Mouse (Mus musculus) embryo, embryonic 11.5 days (tissue): ENCODE measurements around the gene Mettl21a.
A peak's percentile ranks its signal among the peaks of the same experiment; 100 is the strongest.
"Not testable (repeated sequence)": the region's sequence is repeated elsewhere in the genome, so short reads cannot be mapped to it uniquely, and the experiment has no call there.

Experiments
- DNase-seq: peaks from one replicate; pipeline ENCODE4 v3.0.0-alpha.2; 2012; ENCODE audit warnings: low read depth, low spot score

Gene Mettl21a

GRCm38 (mm10) chr1:64616881-64617714 is at the start of gene Mettl21a:
TSS of gene Mettl21a (minus strand) at chr1:64617242.
- DNase-seq, result peak; percentile 81

- no peak for DNase-seq
Measured at GRCm38 (mm10) chr1:64658876-64659275, 41.8 kb upstream of the Mettl21a start.

DNA sequence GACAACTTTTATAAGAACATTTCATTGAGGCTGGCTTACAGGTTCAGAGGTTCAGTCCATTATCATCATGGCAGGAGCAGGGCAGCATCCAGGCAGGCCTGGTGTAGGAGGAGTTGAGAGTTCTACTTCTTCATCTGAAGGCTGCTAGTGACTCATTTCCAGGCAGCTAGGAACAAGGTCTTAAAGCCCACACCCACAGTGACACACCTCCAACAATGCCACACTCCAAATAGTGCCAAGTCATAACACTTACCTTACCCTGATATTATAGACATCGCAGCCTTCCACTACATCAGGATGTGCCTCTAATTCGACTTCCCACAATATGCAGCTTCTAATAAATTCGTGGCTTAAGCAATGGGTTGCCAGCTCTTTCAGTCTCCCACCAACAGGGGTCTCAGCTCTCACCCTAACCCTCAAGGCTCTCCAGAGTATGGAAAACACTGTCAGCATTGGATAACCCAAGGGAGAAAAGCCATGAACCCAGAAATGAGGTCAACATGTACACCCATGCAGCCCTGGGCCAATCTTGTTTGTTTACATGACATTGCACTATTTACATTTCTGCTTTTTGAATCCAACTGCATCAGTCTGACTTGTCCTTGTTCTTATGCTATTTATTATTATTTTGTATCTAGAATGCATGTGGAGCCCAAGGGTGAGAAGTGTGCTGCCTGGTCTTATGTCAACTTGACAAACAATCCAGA is 39.5 kb upstream of the Mettl21a start:
- no peak for DNase-seq

GRCm38 (mm10) chr1:64655415-64655814 is 38.4 kb upstream of the Mettl21a start:
- no peak for DNase-seq

GRCm38 (mm10) chr1:64653701-64654100 is 36.7 kb upstream of the Mettl21a start:
- no peak for DNase-seq

- DNase-seq, result no peak
Measured at GRCm38 (mm10) chr1:64649362-64650124, 32.5 kb upstream of the Mettl21a start.

DNA sequence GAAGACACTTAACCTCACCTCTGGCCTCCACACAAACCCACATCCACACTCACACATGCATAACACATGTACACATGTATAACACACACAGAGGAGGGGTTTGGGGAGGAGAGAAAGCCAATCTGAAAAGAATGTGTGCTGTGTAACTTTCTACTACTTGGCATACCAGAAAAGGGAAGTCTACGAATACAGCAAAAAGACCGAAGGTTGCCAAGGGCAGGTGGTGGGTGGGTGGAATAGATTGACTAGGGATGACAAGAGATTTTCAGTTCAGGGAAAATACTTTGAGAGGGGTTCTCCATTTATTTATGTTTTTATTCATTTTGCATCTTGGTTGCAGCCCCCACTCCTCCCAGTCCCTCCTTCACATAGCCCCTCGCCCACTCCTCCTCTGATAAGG is 27.5 kb upstream of the Mettl21a start:
- no peak for DNase-seq

DNA sequence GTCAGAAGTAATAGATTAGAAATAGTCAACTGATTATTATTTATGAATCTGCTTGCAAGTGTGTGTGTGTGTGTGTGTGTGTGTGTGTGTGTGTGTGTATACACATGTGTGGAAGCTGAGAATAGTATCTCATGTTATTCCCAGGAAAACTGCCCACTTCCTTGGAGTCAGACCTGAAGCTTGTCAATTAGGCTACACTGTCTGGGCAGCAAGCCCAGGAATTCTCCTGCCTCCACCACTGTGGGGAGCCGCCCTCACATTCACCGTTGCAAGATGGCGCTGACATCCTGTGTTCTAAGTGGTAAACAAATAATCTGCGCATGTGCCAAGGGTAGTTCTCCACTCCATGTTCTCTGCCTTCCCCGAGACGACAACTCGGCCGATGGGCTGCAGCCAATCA is 25.5 kb upstream of the Mettl21a start:
- not testable (repeated sequence) for DNase-seq

- no peak for DNase-seq
Measured at GRCm38 (mm10) chr1:64641069-64641468, 24.0 kb upstream of the Mettl21a start.

GRCm38 (mm10) chr1:64639279-64639678 is 22.2 kb upstream of the Mettl21a start:
- DNase-seq, result no peak

DNA sequence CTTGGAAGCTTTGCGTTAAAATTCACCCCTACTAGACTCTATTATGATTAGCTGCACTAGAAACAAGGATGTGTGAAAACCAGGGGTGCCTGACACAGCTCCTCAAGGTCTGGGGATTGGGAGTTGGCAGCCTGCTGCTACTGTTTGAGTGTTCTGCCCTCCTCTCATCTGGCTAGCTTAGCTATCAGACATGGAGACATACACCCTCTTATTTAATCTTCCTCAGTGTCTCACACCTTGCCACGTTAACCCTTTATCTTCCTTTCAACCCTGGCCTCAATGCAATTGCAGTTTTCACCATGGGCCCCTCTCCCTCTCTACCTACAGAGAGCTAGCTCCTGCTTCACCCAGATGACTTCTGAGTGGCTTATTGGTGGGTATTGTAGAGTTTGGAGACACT is 18.6 kb upstream of the Mettl21a start:
- no peak for DNase-seq

DNA sequence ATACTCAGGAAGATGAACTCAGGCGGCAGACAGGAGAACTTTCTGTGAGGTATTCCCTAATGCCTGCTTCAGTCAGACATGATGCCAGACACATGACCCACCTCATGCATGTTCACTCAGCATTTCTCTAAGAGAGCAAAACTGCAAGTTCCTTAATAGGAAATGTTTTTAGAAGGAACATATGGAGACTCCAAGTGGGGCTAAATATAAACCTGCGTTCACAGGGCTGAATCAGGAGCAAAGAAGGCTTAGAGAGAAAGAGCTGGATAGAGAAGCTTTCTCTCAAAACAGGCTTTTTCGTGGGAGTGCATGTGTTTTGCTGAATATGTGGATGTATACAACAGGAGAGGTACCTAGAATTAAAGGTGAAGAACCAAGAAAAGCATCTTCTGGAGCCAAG is 16.2 kb upstream of the Mettl21a start:
- no peak for DNase-seq

DNA sequence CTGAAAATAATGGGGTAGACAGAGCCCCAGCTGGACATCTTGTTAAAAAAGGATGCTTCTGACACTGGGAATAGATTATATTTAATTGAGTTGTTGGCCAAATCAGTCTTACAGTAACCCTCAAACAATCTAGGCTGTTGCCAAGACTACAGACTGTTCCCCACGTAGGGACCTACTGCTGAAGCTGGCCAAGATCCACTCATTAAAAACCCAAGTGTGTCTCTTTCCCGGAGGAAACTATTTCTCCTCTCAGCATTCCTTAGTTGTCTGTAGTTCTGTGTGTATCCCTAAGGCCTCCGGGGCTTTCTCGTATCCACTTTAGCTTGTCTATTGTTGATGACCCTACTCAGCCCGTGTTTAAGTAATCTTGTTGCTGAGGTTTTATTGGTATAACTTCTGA is 14.5 kb upstream of the Mettl21a start:
- no peak for DNase-seq

- DNase-seq, result no peak
Measured at GRCm38 (mm10) chr1:64625214-64625613, 8.2 kb upstream of the Mettl21a start.

DNA sequence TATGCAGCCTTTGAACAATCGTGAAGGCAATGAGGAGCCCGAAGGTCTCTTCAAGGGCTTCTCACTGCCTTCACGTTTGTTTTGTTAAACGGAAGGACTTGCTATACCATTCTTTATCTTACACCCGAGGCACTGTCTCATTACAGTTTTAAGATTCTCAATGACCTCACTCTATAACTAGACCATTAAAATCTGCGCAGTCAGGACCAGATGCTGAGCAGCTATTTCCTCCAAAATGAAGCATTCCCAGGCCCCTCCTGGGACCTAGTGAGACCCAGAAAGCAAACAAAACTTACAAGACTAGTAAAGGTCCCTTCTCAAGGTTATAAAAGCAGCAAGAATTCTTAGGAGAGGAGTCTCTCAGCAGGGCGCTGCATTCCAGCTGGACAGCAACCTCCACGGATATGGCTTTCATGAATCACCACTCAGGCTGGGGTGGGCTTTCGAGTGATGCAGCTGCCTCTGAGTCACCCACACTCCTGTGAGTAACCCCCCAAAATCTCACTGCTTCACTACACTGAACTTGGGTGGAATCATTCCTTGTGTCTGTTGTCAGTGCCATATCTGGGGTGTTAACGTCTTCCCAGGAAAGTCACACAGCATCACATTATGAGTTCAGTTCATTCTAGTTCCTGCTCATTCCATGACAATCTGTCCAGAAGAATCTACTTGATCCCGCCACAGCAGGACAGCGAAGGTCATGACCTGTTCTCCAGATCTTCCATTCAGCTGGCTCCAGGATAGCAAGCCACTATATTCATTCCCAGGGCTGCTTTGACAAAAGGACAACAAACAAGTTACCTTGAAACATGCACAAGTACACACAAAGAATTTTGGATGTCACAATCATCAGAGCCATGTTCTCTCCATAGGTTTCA is 6.8 kb upstream of the Mettl21a start:
- DNase-seq, result no peak

- DNase-seq, result no peak
Measured at GRCm38 (mm10) chr1:64621116-64621515, 4.1 kb upstream of the Mettl21a start.

DNA sequence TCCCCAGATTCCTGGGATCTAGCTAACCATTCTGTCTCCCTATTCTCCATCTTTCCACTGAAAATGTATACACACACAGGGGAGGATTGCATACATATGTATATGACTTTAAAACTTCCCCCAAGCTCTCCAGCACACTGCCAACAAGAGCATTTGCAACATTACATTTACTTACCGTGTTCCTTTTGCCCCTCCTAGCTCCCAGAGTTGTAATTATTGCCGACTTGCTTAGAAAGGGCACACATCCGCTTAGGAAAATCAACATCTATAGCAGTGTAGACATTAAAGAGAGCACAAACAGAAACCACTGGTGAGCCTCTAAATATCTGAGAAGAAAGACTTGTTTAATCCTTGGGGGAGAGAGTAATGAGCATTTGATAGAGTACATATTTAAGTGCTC is 1.2 kb upstream of the Mettl21a start:
- DNase-seq, result no peak

DNA sequence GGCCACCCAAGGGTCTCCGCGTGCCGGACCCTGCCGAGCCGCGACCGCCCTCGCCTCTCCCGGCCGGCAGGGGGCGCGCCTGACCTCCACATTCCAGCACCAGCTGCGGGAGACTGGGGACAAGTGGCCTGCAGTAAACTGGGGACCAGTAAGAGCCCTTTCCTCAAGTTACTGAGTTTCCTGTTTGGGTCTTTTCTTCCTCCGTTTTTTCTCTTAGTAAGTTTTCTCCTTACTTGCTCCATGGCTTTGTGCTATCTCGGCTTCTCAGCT is 608 bp upstream of the Mettl21a start:
- peak; percentile 75 for DNase-seq

- DNase-seq, result no peak
Measured at GRCm38 (mm10) chr1:64616531-64616880, 536 bp downstream of the Mettl21a start.

DNA sequence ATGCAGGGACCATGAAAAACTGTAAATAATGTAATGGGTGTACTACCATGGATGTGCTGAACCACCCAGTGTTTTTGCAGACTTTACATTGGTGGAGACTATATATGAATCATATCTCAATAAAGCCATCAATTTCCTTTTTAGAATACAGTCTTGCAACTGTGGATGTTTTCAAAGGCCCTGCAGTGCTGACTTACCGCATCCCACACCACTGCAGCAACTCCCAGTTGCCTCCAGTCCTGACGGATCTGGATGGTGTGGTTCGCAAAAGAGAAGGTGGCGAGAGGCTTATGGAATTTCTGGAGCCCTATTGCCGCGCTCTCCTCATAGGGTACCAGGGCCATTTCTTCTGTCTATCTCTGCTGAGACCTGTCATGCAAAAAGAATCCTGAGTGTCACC is 966 bp downstream of the Mettl21a start:
- DNase-seq, result no peak

DNA sequence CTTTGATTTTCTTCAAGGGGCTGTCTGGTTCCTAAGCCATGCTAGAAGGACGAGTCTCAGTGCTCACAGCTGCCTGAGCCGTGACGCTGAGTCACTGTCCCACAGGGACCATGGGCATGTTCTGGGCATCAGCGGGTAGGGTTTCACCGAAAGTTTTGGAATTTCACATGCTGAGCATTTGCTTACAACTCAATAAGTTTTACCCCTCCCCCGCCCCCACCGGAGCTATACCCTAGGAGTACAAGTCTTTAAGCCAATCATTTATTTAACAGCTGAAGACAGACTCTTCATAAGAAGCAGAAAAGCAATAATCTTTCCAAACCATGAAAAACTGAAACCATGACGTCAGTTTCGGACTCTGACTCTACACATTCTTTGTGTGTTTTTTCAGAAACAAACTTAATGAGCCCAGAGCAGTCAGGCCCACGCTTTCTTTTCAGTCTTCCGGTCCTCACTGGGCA is 1.5 kb downstream of the Mettl21a start:
- DNase-seq, result no peak
